Mouse (Mus musculus) midbrain, embryonic 14.5 days (tissue): Measurements from ENCODE around the gene Vps11. TPM values are rescaled to one million over a fixed set of nuclear protein-coding genes. Genes with fewer than 3 reads are reported as not detected.

Experiments used
- ATAC-seq: fragments of 200-750 bp; cut with Nextera tagmentation; 2 replicates; pipeline ENCODE4 v1.8.0; 2017; ENCODE audit warnings: moderate number of reproducible peaks, moderate library complexity; ENCODE audit not compliant: low FRiP score, low TSS enrichment
- DNase-seq: peaks from one replicate; pipeline ENCODE4 v3.0.0-alpha.2; 2015
- H3K27ac ChIP-seq: fragments of 300-500 bp; sonication (generic); replicated peaks from 2 replicates; pipeline ENCODE4 v1.5.1; 2014; ENCODE audit warnings: mild to moderate bottlenecking, low read depth, low read length, moderate library complexity
- H3K27me3 ChIP-seq: fragments of 300-500 bp; sonication (generic); 2 replicates; pipeline ENCODE4 v1.6.1; 2014; ENCODE audit warnings: low read length, control low read depth, mixed read lengths; ENCODE audit not compliant: control insufficient read depth, insufficient read depth
- H3K36me3 ChIP-seq: fragments of 300-500 bp; sonication (generic); 2 replicates; pipeline ENCODE4 v1.6.1; 2014; ENCODE audit warnings: low read length, control low read depth; ENCODE audit not compliant: control insufficient read depth, insufficient read depth
- H3K4me1 ChIP-seq: fragments of 300-500 bp; sonication (generic); 2 replicates; pipeline ENCODE4 v1.6.1; 2014; ENCODE audit warnings: mild to moderate bottlenecking, antibody characterized with exemption, low read length, control low read depth; ENCODE audit not compliant: control insufficient read depth, insufficient read depth
- H3K4me2 ChIP-seq: fragments of 300-500 bp; sonication (generic); 2 replicates; pipeline ENCODE4 v1.6.1; 2014; ENCODE audit warnings: mild to moderate bottlenecking, low read length, moderate library complexity
- H3K4me3 ChIP-seq: fragments of 300-500 bp; sonication (generic); replicated peaks from 2 replicates; pipeline ENCODE4 v1.5.1; 2014; ENCODE audit warnings: low read depth, low read length
- H3K9ac ChIP-seq: fragments of 300-500 bp; sonication (generic); replicated peaks from 2 replicates; pipeline ENCODE4 v1.6.1; 2014; ENCODE audit warnings: mild to moderate bottlenecking, low read length, moderate library complexity
- H3K9me3 ChIP-seq: fragments of 300-500 bp; sonication (generic); 2 replicates; pipeline ENCODE4 v1.6.1; 2016; ENCODE audit warnings: low read length, control low read depth, mixed read lengths; ENCODE audit not compliant: control insufficient read depth
- WGBS: fragments of 180-500 bp; shearing (Covaris S2); extraction: QIAGEN DNeasy Blood & Tissue Kit; methylation state at CpG from one replicate; pipeline ENCODE4 v1.1.7; 2014; 5-methylcytosine and 5-hydroxymethylcytosine counted together
- polyA plus RNA-seq: library from polyadenylated mRNA; unstranded; fragments of >200 nt; fragmentation: Nextera tagmentation; extraction: Ambion mirVana; gene quantifications from 2 replicates; pipeline ENCODE4 v1.2.1, GENCODE M21; 2014

Vps11 gene
- polyA plus RNA-seq, 1 experiment from 2014 or later: 36.7 TPM

- no peak overlapping the region for H3K4me3 ChIP-seq
- peaks cover 69% of the 10 kb centered on the region for H3K36me3 ChIP-seq
- H3K9ac ChIP-seq: no peak overlapping the region
- no peak for ATAC-seq
- no peak overlapping the region for H3K27ac ChIP-seq
- no peaks in the 10 kb centered on the region for H3K27me3 ChIP-seq
- 79% methylated on average over 4 of the region's 4 CpGs for WGBS
- no peak overlapping the region for H3K4me2 ChIP-seq
- H3K4me1 ChIP-seq: peaks cover 7% of the 10 kb centered on the region
- peak; percentile 73 for DNase-seq
- no peaks in the 10 kb centered on the region for H3K9me3 ChIP-seq
These were observed 4.3 kb downstream of the Vps11 start for GRCm38 (mm10) chr9:44357207-44357606.

GRCm38 (mm10) chr9:44353142-44353541, 8.3 kb downstream of the Vps11 start:
- no peak overlapping the region for H3K27ac ChIP-seq
- no peak for DNase-seq
- no peak overlapping the region for H3K9ac ChIP-seq
- H3K4me3 ChIP-seq: no peak overlapping the region
- H3K36me3 ChIP-seq: peaks cover 94% of the 10 kb centered on the region
- WGBS: 96% methylated on average over 6 of the region's 6 CpGs
- H3K4me1 ChIP-seq: no peaks in the 10 kb centered on the region
- H3K4me2 ChIP-seq: no peak overlapping the region
- H3K9me3 ChIP-seq: no peaks in the 10 kb centered on the region
- no peak for ATAC-seq
- no peaks in the 10 kb centered on the region for H3K27me3 ChIP-seq

- Histone ChIP-seq H3K9ac (no peak overlapping the region), H3K27ac (no peak overlapping the region), H3K27me3 (no peaks in the 10 kb centered on the region), H3K9me3 (no peaks in the 10 kb centered on the region), H3K4me1 (no peaks in the 10 kb centered on the region), H3K36me3 (peaks cover 97% of the 10 kb centered on the region), H3K4me2 (no peak overlapping the region), H3K4me3 (no peak overlapping the region)
- no peak for DNase-seq
- 94% methylated on average over 10 of the region's 10 CpGs for WGBS
- no peak for ATAC-seq
These were observed 9.1 kb downstream of the Vps11 start for GRCm38 (mm10) chr9:44352337-44352736.

- WGBS: over 99% methylated on average over 4 of the region's 4 CpGs
- Histone ChIP-seq H3K9ac (no peak overlapping the region), H3K36me3 (peaks cover 98% of the 10 kb centered on the region), H3K27ac (no peak overlapping the region), H3K27me3 (no peaks in the 10 kb centered on the region), H3K4me1 (no peaks in the 10 kb centered on the region), H3K4me2 (no peak overlapping the region), H3K4me3 (no peak overlapping the region), H3K9me3 (no peaks in the 10 kb centered on the region)
- no peak for ATAC-seq
- no peak for DNase-seq
These were observed 10.1 kb downstream of the Vps11 start for GRCm38 (mm10) chr9:44351396-44351795.

- Histone ChIP-seq H3K4me3 (no peak overlapping the region), H3K4me2 (no peak overlapping the region), H3K27ac (no peak overlapping the region), H3K4me1 (no peaks in the 10 kb centered on the region), H3K27me3 (no peaks in the 10 kb centered on the region), H3K9ac (no peak overlapping the region), H3K9me3 (no peaks in the 10 kb centered on the region), H3K36me3 (peaks cover 80% of the 10 kb centered on the region)
- DNase-seq: no peak
- over 99% methylated on average over 4 of the region's 4 CpGs for WGBS
- ATAC-seq: no peak
These were observed 12.9 kb downstream of the Vps11 start for GRCm38 (mm10) chr9:44348546-44348945.

GRCm38 (mm10) chr9:44347621-44348020, 13.8 kb downstream of the Vps11 start:
- DNase-seq: no peak
- Histone ChIP-seq H3K9me3 (no peaks in the 10 kb centered on the region), H3K4me3 (no peak overlapping the region), H3K4me1 (peaks cover 6% of the 10 kb centered on the region), H3K9ac (no peak overlapping the region), H3K4me2 (no peak overlapping the region), H3K27ac (no peak overlapping the region), H3K27me3 (no peaks in the 10 kb centered on the region), H3K36me3 (peaks cover 71% of the 10 kb centered on the region)
- 92% methylated on average over 4 of the region's 4 CpGs for WGBS
- ATAC-seq: no peak

GRCm38 (mm10) chr9:44347166-44347565, 14.3 kb downstream of the Vps11 start:
- H3K4me3 ChIP-seq: no peak overlapping the region
- H3K4me1 ChIP-seq: peaks cover 6% of the 10 kb centered on the region
- no peaks in the 10 kb centered on the region for H3K27me3 ChIP-seq
- peaks cover 66% of the 10 kb centered on the region for H3K36me3 ChIP-seq
- 93% methylated on average over 9 of the region's 9 CpGs for WGBS
- H3K4me2 ChIP-seq: no peak overlapping the region
- no peak overlapping the region for H3K27ac ChIP-seq
- DNase-seq: no peak
- ATAC-seq: no peak
- no peak overlapping the region for H3K9ac ChIP-seq
- H3K9me3 ChIP-seq: no peaks in the 10 kb centered on the region

- Histone ChIP-seq H3K27ac (no peak overlapping the region), H3K9me3 (no peaks in the 10 kb centered on the region), H3K4me2 (no peak overlapping the region), H3K27me3 (no peaks in the 10 kb centered on the region), H3K4me3 (no peak overlapping the region), H3K4me1 (peaks cover 6% of the 10 kb centered on the region), H3K9ac (no peak overlapping the region), H3K36me3 (peaks cover 55% of the 10 kb centered on the region)
- ATAC-seq (no peak), DNase-seq (no peak)
- WGBS: 91% methylated on average over 6 of the region's 6 CpGs
These were observed 15.7 kb downstream of the Vps11 start for GRCm38 (mm10) chr9:44345570-44346433.
